Mouse (Mus musculus) hindbrain, embryonic 16.5 days (tissue): ENCODE measurements around the gene Kdm1b. TPM values are rescaled to one million over a fixed set of nuclear protein-coding genes. Genes with fewer than 3 reads are reported as not detected.

Experiments used
- ATAC-seq: fragments of 200-750 bp; cut with Nextera tagmentation; 2 replicates; pipeline ENCODE4 v1.8.0; 2017; ENCODE audit warnings: moderate TSS enrichment, moderate library complexity
- H3K27ac ChIP-seq: fragments of 300-500 bp; sonication (generic); 2 replicates; pipeline ENCODE4 v1.5.1; 2014; ENCODE audit warnings: low read depth, mild to moderate bottlenecking, control low read depth, low read length, moderate library complexity
- H3K27me3 ChIP-seq: fragments of 300-500 bp; sonication (generic); replicated peaks from 2 replicates; pipeline ENCODE4 v1.6.1; 2014; ENCODE audit warnings: low read length; ENCODE audit not compliant: control insufficient read depth, insufficient read depth
- H3K36me3 ChIP-seq: fragments of 300-500 bp; sonication (generic); 2 replicates; pipeline ENCODE4 v1.6.1; 2014; ENCODE audit warnings: mild to moderate bottlenecking, low read length, moderate library complexity, mixed read lengths; ENCODE audit not compliant: control insufficient read depth, insufficient read depth
- H3K4me1 ChIP-seq: fragments of 300-500 bp; sonication (generic); 2 replicates; pipeline ENCODE4 v1.6.1; 2014; ENCODE audit warnings: low read depth, low read length; ENCODE audit not compliant: control insufficient read depth, insufficient read depth
- H3K4me2 ChIP-seq: fragments of 300-500 bp; sonication (generic); 2 replicates; pipeline ENCODE4 v1.6.1; 2014; ENCODE audit warnings: mild to moderate bottlenecking, low read length, control low read depth, moderate library complexity
- H3K4me3 ChIP-seq: fragments of 300-500 bp; sonication (generic); 2 replicates; pipeline ENCODE4 v1.5.1; 2014; ENCODE audit warnings: mild to moderate bottlenecking, low read length, control low read depth, moderate library complexity
- H3K9ac ChIP-seq: fragments of 300-500 bp; sonication (generic); 2 replicates; pipeline ENCODE4 v1.6.1; 2014; ENCODE audit warnings: low read depth, mild to moderate bottlenecking, control low read depth, low read length, moderate library complexity
- H3K9me3 ChIP-seq: fragments of 300-500 bp; sonication (generic); 2 replicates; pipeline ENCODE4 v1.6.1; 2014; ENCODE audit warnings: mild to moderate bottlenecking, low read length, moderate library complexity; ENCODE audit not compliant: control insufficient read depth
- WGBS: fragments of 180-500 bp; shearing (Covaris S2); extraction: QIAGEN DNeasy Blood & Tissue Kit; methylation state at CpG from one replicate; pipeline ENCODE4 v1.1.7; 2014; 5-methylcytosine and 5-hydroxymethylcytosine counted together
- polyA plus RNA-seq: library from polyadenylated mRNA; unstranded; fragments of >200 nt; fragmentation: Nextera tagmentation; extraction: Ambion mirVana; gene quantifications from 2 replicates; pipeline ENCODE4 v1.2.1, GENCODE M21; 2015

The Kdm1b gene
- polyA plus RNA-seq, 1 experiment from 2014 or later, result 17.5 TPM

GRCm38 (mm10) chr13:47133058-47133457, 89.8 kb downstream of the Kdm1b start:
- no peaks in the 10 kb centered on the region for H3K9me3 ChIP-seq
- H3K9ac ChIP-seq, result no peak overlapping the region
- H3K4me1 ChIP-seq, result no peaks in the 10 kb centered on the region
- no peak for ATAC-seq
- WGBS, result 88% methylated on average over 8 of the region's 8 CpGs
- no peak overlapping the region for H3K4me3 ChIP-seq
- H3K36me3 ChIP-seq, result no peaks in the 10 kb centered on the region
- H3K4me2 ChIP-seq, result no peak overlapping the region
- H3K27ac ChIP-seq, result no peak overlapping the region
- H3K27me3 ChIP-seq, result no peaks in the 10 kb centered on the region

GRCm38 (mm10) chr13:47134836-47135235, 91.5 kb downstream of the Kdm1b start:
- 97% methylated on average over 7 of the region's 7 CpGs for WGBS
- Histone ChIP-seq H3K9ac (no peak overlapping the region), H3K4me2 (no peak overlapping the region), H3K27me3 (no peaks in the 10 kb centered on the region), H3K9me3 (no peaks in the 10 kb centered on the region), H3K4me1 (no peaks in the 10 kb centered on the region), H3K4me3 (no peak overlapping the region), H3K27ac (no peak overlapping the region), H3K36me3 (no peaks in the 10 kb centered on the region)
- ATAC-seq, result no peak

Other genes with a start within 250 kb of the Kdm1b start
- 8.0 and 8.9 TPM in 2 replicates for gene Kif13a, start 113.6 kb upstream of the Kdm1b start, polyA plus RNA-seq
- 17.8 and 18.2 TPM in 2 replicates for gene Nhlrc1, start 28.6 kb upstream of the Kdm1b start, polyA plus RNA-seq
- 19.6 and 22.7 TPM in 2 replicates for gene Tpmt, start 1.2 kb downstream of the Kdm1b start, polyA plus RNA-seq
- gene Dek, start 62.7 kb downstream of the Kdm1b start, polyA plus RNA-seq, result 99.1 and 101 TPM in 2 replicates
- 0.81 and 1.1 TPM in 2 replicates for gene Rnf144b, start 79.2 kb downstream of the Kdm1b start, polyA plus RNA-seq